Mouse (Mus musculus): ENCODE measurements around the gene Mt3. TPM values are rescaled to one million over a fixed set of nuclear protein-coding genes. Genes with fewer than 3 reads are reported as not detected.

Gene Mt3
- polyA plus RNA-seq, 1 experiment from 2014 or later: 88.7 TPM

Other genes starting within 250 kb of the Mt3 start
- gene Amfr, start 139.8 kb upstream of the Mt3 start, polyA plus RNA-seq (2014; fragmentation: Nextera tagmentation; extraction: Ambion mirVana): 60.3 and 63.1 TPM in 2 replicates
- 85.6 and 88.1 TPM in 2 replicates for gene Nudt21, start 115.6 kb upstream of the Mt3 start, polyA plus RNA-seq (2014; fragmentation: Nextera tagmentation; extraction: Ambion mirVana)
- gene Ogfod1, start 115.4 kb upstream of the Mt3 start, polyA plus RNA-seq (2014; fragmentation: Nextera tagmentation; extraction: Ambion mirVana): 11.9 and 12.2 TPM in 2 replicates
- 7.9 and 12.4 TPM in 2 replicates for gene Bbs2, start 53.7 kb upstream of the Mt3 start, polyA plus RNA-seq (2014; fragmentation: Nextera tagmentation; extraction: Ambion mirVana)
- gene Mt4, start 15.4 kb upstream of the Mt3 start, polyA plus RNA-seq (2014; fragmentation: Nextera tagmentation; extraction: Ambion mirVana): not detected in 2 replicates
- gene Mt2, start 20.1 kb downstream of the Mt3 start, polyA plus RNA-seq (2014; fragmentation: Nextera tagmentation; extraction: Ambion mirVana): 37.5 and 38.6 TPM in 2 replicates
- 438 and 453 TPM in 2 replicates for gene Mt1, start 26.5 kb downstream of the Mt3 start, polyA plus RNA-seq (2014; fragmentation: Nextera tagmentation; extraction: Ambion mirVana)
- gene Nup93, start 62.0 kb downstream of the Mt3 start, polyA plus RNA-seq (2014; fragmentation: Nextera tagmentation; extraction: Ambion mirVana): 56.9 and 59.4 TPM in 2 replicates
- gene Slc12a3, start 176.6 kb downstream of the Mt3 start, polyA plus RNA-seq (2014; fragmentation: Nextera tagmentation; extraction: Ambion mirVana): not detected in 2 replicates
- gene Herpud1, start 233.8 kb downstream of the Mt3 start, polyA plus RNA-seq (2014; fragmentation: Nextera tagmentation; extraction: Ambion mirVana): 99.7 and 105 TPM in 2 replicates

All from heart, embryonic 14.5 days (tissue).